Mouse (Mus musculus): ENCODE results near the gene Lmbr1.

Gene Lmbr1

DNA sequence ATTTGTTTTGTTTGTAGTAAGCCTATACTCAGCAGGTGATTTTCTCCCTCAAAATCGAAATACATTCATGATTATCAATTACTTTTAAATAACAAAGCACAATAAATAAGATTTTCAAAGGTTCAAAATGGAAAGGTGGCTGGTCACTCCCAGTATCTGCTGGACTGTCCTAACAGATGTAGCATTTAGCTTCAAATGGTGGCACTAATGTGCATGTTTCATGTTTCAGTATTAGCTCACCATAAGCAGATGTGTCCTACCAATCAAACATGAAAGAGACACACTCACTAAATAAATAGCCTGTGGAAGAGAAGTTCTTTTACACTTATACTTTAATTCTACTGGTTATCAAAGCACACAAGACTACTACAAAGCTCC is 126.7 kb downstream of the Lmbr1 start:
- no peak for DNase-seq

DNA sequence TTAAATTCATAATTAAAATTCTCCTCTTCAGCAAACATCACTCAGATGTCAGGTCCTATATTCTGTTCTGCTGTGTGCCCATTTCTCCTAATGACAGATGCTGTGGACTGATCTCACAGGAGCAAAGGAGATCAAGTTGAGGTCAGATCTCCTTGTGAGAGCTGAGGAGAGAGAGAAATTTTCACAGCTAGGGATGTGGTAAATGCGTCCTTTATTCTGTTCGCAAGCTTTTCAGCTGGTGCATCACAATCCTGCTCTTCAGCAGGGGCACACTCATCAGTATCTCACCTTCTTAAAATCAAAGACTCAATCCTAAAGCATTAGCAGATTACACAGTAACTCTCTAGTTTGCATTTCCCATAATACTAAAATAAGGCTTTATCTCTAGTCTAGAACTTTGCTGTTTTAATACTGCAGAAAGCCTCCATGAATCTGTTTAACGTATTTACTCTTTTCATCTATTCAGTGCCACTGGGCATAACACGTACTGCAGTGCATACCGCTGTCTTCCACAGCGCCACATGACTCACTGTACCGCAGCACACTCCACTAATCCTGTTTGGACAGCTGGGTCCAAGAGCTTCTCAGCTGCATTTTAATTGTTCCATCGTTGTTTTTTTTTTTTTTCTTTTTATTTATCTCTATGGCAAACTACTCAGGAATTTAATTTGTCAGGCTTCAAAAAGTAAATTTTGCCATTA is 127.2 kb downstream of the Lmbr1 start:
- DNase-seq: no peak

DNA sequence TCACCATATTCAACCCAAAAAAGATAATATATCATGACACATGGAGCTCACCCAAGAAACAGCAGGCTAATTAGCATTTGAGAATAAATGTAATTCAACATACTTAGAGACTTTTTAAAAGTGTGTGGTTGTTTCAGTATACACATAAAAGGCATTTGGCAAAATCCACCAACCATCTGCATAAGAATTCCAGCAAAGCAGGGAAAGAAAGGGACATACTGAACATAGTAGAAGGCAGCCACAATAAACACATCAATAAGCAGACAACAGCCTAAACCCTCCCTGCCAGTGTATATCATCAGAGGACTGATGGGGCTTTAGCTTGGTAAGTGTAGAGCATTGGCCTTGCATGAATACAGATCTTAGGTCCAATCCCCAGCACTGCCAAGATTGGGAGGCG is 133.4 kb downstream of the Lmbr1 start:
- no peak for DNase-seq

DNA sequence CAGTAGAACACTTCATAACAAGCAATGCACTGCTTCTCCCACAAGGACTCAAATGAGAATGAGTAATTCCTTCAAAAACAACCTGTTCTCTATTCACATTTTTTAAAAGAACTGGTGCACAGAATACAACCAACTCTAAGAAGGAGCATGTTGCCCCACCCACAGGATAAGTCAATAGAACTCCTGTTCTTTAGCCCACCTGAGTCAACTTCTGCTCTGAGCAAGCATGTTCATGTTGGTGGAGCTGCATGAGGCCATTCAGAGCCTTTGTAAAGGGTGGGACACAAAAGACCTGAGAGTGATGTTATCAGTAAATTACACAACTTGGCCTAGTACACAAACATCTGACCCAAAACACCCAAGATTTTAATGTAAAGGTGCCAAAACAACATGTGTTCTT is 139.8 kb downstream of the Lmbr1 start:
- no peak for DNase-seq

DNA sequence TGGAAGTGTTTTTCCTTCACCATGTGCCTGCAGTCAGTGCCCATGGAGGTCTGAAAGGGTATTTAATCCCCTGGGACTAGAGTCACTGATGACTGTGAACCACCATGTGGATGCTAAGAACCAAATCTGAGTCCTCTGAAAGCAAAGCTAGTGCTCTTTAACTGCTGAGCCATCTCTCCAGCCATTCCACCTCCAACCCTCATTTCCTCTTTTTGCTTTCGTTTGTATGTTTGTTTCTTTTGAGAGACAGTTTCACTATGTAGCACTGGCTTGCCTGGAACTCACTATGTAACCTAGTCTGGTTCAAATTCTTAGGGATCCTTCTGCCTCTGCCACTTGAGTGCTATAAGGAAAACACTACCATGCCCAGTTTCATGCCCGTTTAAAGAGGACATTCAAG is 147.7 kb downstream of the Lmbr1 start:
- no peak for DNase-seq

DNA sequence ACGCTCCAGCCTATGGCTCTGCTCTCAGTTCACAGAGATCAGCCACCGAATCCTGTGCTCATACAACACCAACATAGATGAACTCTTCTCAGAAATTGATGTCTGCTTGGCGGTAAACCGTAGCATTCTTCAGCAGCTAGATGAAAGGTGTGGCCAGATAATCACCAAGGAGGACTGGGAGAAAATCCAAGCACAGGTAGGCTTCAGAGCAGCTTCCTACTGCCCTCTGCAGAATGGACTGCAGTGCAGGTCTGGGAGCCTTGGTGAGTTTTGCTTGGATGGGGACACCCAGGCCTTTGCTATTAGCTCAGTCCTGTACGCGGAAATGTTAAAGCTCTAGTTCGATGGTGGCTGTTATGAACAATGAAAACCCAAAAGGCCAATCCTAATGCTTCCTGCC is 154.1 kb downstream of the Lmbr1 start:
- DNase-seq: no peak

DNA sequence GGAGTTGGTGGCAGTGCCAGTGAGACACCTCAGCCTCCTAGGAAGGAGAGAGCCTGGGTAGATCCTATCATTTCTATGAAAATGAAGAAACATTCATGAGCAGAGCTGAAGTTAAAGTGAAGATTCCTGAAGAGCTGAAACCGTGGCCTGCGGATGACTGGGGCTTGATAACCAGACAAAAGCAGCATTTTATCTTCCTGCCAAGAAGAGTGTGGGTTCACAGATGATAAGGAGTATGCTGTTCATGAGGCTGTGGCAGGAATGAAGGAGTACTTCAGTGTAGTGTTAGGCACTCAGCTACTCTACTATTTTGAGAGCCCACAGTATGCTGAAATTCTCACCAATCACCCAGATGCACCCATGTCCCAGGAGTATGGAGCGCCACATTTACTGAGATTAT is 160.2 kb downstream of the Lmbr1 start:
- no peak for DNase-seq

DNA sequence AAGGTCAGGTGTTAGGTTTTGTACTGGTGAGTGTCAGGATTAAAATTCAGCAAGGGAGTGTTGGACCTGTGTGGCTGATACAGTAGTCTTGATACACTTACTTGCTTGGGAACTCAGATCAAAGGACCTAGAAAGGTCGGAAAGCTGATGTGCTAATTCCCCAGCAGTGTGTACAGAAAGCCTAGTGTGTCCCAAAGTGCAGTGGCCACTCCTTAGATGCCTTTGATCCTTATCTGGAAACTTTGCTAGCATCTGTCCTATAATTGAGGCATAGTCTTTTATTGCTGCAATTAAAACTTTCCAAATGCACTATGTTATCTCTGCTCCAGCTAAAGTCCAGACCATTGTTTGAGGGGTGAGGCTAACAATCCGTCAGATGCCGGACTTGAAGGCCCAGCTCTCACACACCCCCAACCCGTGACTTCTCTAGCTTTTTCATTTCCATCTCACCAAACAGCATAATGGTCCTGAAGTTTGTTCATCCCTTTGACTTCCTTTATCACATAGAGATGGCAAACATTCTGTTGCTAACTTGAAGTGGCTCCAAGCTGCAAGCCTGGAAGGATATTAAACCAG is 166.1 kb downstream of the Lmbr1 start:
- no peak for DNase-seq

DNA sequence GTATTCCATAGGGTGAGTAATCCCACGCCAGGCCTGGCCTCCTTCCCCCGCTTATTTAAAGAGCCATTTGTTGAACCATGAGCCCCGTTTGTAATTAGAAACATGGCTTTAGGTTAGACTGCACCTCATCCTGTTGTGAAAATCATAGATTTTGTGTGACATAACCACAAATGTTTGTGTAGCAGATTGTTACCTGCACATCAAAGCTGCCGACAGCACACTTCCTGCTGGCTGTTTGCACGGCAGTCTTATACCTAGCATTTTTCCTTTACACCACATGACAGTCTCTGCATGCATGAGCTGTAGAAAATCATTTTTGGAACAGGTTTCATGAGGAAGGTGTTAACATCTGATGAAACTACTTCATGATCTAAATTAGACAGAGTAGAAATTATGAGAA is 172.5 kb downstream of the Lmbr1 start:
- no peak for DNase-seq

DNA sequence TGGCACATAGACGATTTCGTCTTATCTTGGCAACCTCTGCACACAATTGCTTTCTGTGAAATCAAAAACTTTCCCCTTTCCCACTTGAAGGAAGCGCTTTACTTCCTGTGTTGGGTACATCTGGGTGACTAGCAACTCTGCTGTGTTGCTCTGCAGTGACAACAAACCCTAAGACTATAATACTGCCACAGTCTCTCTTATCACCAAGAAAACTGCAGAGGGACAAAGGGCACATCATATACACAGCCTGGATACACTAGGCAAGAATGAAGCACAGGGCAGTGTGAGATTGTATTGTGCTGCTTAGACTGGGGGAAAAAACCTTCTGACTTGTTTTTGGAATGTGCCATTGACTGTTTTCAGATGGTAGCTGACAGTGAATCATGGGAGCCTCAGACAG is 178.3 kb downstream of the Lmbr1 start:
- no peak for DNase-seq

DNA sequence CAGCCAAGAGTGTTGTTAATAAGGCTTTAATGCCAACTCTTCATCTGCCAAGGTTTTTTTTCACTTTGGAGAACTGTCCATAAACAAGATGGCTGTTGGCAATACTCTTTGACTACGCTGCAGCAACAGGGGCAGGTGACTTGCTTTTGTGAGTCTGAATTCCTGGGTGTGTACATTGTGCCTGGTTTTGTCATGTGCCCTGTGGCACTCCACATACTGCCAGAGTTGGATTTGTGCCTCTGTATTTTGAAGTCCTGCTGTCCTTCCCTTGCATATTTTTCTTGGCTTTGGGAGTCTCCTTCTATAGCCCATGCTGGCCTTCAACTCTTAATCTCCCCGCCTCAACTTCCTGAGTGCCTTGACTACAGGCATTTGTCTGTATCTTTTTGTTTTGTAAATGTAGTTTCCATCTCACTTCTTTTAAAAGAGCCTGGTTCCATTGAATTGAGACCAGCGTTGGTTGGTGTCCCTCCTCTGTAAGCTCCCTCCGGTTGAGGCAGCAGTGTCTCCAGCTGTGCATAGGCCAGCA is 179.2 kb downstream of the Lmbr1 start:
- no peak for DNase-seq

DNA sequence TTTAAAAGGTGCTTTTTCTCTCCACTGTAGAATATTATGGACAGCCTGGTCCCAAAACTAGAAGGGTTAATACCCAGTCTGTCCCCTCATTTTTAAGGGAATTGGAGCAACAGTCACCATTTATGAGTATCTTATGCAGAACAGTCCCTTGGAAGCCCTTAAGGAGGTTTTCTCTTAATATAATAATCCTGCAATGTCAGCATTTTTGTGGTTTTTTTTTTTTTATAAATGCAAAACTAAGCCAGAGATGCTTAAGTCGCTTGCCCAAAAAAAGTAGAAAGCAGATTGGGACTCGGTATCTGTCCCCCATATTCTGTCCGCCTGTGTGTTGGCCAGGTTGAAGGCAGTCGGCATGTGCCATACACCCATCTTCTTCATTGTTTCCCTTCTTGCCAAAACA is 181.0 kb downstream of the Lmbr1 start:
- no peak for DNase-seq

DNA sequence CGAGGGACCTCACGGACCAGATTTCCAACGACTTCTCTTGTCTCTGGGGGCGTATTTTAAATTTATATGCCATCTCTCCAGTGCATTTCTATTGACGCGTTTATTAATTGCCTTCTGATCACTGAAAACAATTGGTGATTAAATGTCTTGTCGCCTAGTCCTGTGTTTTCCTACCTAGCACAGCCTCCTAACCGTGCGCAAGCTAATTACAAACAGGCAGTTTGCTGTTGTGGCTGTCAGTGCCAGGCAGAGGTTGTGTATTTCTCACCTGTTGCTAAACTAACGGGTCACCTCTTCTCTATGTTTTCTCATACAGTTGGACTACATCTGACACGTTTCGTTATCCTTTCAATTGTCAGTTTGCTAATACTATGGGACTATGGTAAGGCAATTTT is 181.9 kb downstream of the Lmbr1 start:
- DNase-seq: no peak

DNA sequence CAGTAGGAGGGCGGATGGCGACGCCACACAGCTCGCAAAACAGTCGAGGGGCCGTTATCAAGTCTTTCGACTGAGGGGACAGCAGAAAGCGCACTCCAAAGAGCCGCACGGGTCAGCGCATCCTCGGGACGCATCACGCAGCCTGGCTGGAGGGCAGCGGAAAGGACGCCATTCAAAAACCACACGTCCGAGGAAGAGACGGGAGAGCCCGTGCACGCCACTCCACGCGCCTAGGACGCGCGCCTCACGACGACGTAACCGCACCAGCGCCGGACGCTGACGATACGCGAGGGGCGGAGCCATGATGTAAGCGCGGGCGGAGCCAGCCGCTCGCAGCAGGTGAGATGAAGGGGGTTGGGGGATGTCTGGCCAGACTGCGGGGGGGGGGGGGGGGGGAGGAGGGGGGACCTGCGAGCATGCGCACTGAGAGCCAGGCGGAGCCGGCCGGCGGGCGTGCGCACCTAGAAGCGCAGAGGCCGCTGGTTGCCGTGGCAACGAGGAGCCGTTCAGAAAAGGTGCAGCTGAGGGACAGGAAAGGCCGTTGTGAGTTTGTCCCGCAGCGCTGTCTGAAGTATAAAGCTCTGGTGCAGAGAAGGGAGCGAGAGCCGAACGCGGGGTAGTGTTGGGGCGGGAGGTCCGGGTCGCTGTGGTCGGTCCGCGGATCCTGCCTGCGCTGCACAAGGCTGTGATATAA is 182.5 kb downstream of the Lmbr1 start, which contains the start of gene Rnf32:
Rnf32 (plus strand) TSS at position 423 of the 694 bp plus-strand sequence.
- DNase-seq: peak; percentile 79

DNA sequence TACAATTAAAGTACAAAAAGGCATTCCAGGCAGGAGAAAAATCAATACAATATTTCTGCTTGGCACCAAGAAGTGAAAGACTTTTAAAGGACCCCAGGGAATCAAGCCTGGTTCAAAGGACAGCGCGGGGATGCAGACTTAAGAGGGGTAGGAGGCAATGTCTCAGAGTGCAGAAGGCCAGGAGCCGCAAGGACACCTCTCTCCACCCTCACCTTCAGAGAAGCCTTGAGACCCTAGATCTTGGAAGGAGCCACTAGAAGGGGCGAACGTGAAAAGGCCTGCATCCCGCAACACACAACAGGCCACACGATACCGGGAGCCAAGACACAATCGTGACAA is 183.0 kb downstream of the Lmbr1 start:
- DNase-seq: no peak

DNA sequence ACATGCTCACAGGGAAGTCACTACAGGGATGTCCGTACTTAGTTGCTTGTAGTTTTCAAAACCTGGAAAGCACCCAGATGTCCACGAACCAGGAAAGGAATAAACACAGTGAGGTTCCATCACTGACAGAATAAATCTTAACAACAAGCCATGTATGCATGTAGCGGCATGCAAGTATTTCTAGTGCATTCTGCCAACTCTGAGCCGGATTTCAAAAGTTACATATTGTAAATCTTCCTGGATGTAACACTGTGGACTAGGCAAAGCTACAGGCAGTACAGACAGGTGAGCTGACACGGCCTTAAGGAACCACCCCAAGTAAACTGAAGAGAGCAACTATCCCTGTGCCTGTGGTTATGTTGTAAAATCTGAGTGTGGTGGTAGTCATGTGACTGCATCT is 191.4 kb downstream of the Lmbr1 start:
- DNase-seq: no peak
